Mouse (Mus musculus) retina, postnatal 7 days (tissue): Measurements from ENCODE around the gene Lrrc58.

ENCODE experiments used
- DNase-seq: peaks from one replicate; pipeline ENCODE4 v3.0.0-alpha.2; 2012; ENCODE audit warnings: low read depth, low spot score

Gene Lrrc58

DNA sequence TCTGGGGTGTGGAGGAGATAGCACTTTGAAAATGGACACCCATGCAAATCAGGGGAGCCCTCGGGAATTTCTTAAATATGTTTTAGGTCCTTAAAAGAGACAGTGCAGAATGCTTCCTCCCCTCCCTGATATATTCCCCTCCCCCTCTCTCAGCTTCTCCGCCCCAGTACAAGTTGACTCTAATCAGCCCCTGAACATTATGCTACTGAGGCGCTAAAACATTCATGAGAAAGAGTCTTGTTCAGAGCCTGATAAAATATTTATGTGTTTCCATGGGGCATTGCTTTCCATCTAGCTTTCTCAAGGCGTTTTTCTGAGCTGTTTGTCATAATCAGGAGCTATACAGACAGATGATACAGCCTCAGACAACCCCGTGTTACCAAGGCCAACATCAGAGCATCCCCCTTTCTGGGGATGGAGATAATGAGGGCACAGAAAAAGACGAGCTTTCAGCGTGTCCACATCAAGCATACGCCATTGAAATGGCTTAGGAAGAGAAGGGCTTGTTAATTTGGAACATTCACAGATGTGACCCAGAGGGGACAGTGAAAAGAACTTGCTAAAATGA, 52.7 kb downstream of the Lrrc58 start:
- DNase-seq, result no peak

DNA sequence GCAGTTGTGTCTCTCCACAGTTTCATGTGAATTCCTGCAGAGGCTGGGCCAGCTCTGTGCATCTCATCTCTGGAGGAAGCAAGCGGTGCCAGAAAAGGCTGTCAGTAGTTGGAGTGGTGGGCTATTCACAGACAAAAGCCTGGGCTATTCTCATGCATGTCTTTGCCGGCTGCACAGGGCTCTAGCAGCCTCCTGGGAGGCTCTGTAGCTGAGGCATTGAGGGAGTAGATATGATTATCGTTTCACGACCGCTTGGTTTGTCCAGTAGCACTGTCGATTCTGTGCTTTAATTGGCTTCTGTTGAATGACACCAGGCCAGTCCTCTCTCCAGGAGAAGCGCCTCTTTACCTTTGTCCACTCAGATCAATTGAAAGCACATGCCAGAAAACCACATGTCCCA, 57.9 kb downstream of the Lrrc58 start:
- DNase-seq, result no peak

DNA sequence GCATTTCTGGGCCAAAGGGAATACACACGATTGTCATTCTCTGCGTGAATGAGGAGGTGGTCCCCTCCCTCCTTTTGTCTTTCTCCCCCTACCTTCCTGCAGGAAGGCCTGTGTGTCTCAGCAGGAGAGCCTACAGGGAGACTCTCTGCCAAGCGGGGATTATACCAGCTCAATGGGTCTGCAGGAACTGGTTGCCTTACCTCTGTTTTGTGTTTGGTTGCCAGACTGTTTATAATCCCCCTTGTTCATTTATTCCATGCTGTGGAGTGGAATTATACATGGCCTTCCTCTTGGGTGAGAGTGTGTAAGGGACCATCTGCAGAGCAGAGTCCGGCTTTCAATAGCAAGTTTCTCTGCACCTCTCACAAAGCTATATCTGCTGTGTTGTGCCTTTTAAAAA, 58.9 kb downstream of the Lrrc58 start:
- DNase-seq, result no peak

DNA sequence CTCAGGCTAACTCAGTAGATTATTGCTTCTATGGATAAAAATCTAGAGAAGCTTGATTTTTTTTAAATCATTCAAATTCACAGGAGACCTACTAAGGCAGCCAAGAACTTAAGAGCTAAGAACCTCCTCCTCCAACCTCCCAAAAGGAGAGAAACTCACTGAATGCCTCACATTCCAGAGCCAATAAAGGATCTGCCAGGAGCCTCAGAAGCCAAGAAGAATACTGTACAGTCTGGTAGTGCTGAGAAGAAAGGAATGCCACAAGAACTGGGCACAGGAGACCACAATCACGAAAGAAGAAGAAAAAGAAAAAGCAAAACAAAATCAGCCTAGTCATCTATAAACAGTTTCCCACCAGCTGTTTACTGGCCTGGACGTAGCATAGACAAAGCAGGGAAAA, 60.8 kb downstream of the Lrrc58 start:
- no peak for DNase-seq

DNA sequence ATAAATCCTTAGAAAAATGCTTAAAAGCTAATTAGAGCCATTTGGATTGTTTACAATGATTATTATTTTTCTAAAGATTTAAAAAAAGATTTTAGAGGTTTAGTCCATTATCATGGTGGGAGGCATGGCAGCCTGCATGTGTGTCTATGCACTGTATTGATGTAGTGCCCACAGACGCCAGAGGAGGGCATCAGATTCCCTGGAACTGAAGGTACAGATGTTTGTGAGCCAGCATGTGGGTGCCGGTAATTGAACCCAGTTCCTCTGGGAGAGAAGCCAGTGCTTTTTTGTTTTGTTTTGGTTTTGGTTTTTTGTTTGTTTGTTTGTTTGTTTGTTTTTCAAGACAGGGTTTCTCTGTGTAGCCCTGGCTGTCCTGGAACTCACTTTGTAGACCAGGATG, 61.4 kb downstream of the Lrrc58 start:
- no peak for DNase-seq

DNA sequence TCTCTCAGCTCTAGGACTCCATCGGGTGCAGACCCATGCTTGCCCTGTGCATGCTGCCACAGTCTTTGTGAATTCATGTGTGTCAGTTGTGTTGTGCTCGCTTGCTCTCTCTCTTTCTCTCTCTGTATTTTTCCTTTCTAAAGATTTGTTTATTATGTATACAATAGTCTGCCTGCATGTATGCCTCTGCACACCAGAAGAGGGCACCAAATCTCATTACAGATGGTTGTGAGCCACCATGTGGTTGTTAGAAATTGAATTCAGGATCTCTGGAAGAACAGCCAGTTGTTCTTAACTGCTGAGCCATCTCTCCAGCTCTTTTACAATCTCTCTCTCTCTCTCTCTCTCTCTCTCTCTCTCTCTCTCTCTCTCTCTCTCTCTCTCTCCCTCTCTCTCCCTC, 66.7 kb downstream of the Lrrc58 start:
- no peak for DNase-seq

DNA sequence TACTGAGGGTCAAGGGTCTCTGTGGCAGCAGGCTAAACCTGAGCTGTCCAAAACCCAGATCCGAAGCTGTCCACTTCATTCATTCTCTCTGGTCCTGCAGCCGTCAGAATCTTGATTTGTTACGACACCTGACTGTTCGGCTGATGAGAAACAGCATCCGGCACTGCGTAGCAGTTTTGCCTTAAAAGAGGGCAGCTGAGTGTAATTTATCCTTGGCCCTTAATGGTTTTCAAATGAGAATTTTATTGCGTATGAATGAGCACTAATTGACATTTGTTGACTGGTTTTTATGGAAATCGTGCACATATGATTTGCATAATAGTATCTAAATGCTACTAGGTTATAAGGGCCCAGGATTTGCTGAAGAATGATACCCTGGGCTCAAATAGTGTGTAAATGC, 69.1 kb downstream of the Lrrc58 start:
- DNase-seq, result no peak
